Mouse (Mus musculus) ES-Bruce4 (cell line): Measurements from ENCODE around the gene Repin1.

Experiments used
- CTCF ChIP-seq: IDR thresholded peaks from one replicate; pipeline ENCODE4 v1.8.1; 2011; ENCODE audit warnings: low read depth, low read length
- EP300 ChIP-seq: IDR thresholded peaks from 2 replicates; pipeline ENCODE4 v1.6.1; 2011; ENCODE audit warnings: low read depth, low read length; ENCODE audit not compliant: insufficient read depth
- POLR2A ChIP-seq: IDR thresholded peaks from one replicate; pipeline ENCODE4 v1.8.1; 2011; ENCODE audit warnings: low read length; ENCODE audit not compliant: insufficient read depth

DNA sequence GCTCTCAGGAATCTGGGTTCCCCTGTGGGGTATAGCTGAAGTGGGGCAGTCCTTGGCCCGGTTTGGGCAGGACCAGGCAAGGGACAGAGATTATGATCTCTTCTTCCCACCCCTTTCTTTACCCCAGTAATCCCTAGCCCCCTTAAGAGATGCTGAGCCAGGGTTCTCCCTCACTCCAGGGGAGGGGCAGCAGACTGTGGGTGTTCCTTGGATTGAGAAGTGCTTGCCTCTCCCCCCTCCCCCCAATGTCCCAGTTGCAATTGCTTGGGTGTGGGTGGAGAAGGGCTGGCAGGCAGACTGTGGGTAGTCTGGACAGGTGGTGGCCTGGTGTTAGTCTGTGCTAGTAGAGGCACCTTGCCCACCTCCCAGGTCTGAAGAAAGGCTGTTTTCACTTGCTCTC lies 1.6 kb downstream of the Repin1 start:
- TF ChIP-seq CTCF = no peak
- no peak for TF ChIP-seq EP300
- no peak for TF ChIP-seq POLR2A
